Mouse (Mus musculus): Measurements from ENCODE around the gene Coa4. TPM values are rescaled to one million over a fixed set of nuclear protein-coding genes. Genes with fewer than 3 reads are reported as not detected.
A peak's percentile ranks its signal among the peaks of the same experiment; 100 is the strongest.

Gene Coa4
- polyA plus RNA-seq (2015; fragmentation: Nextera tagmentation; extraction: Ambion mirVana) = 28.6 and 34.3 TPM in 2 replicates

GRCm38 (mm10) chr7:100536804-100537518, at the start of gene Coa4:
Coa4 (plus strand) TSS chr7:100537071.
- Histone ChIP-seq H3K27ac (ENCODE audit: low read length) (peak within 1 kb of the TSS; percentile 95), H3K4me2 (ENCODE audit: low read depth, low read length) (peak within 1 kb of the TSS; percentile 64), H3K9ac (ENCODE audit: low read length) (peak within 1 kb of the TSS; percentile 93), H3K36me3 (ENCODE audit: control insufficient read depth, insufficient read depth, low read length) (peaks cover 13% of the 10 kb centered on the region), H3K27me3 (ENCODE audit: control insufficient read depth, insufficient read depth, low read length) (no peaks in the 10 kb centered on the region), H3K9me3 (replicated peaks; ENCODE audit: control insufficient read depth, low read length) (no peaks in the 10 kb centered on the region), H3K4me1 (ENCODE audit: control insufficient read depth, insufficient read depth, low read length) (peaks cover 10% of the 10 kb centered on the region), H3K4me3 (replicated peaks; ENCODE audit: low read length) (peak within 1 kb of the TSS; percentile 85)
- under 1% methylated on average over 33 of the region's 33 CpGs for WGBS
- ATAC-seq (ENCODE audit: insufficient read depth, low FRiP score) = peak; percentile 98

DNA sequence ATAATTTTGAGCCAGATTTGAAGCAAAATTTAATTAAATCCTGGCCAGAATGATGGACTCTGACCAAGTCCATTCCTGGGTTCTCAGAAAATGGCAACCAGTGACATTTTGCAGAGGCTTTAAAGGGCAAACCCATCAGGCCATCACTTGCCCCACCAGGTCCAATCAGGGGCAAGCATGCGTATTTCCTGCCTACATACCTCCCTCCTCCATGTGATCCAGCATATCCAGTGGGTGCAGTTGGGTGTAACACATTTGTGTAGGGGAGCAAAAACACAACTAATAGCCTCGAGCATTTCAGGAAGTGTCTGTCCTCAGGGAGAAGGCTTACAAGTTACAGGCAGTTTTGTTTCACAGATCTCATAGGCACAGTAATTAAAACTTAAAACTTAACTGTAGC, 49.6 kb upstream of the Coa4 start:
- WGBS = 67% methylated on average over 2 of the region's 2 CpGs
- H3K4me1 ChIP-seq (ENCODE audit: control insufficient read depth, insufficient read depth, low read length) = peaks cover 6% of the 10 kb centered on the region
- no peak for ATAC-seq (ENCODE audit: insufficient read depth, low FRiP score)
- H3K4me3 ChIP-seq (replicated peaks; ENCODE audit: low read length) = no peak overlapping the region
- no peaks in the 10 kb centered on the region for H3K27me3 ChIP-seq (ENCODE audit: control insufficient read depth, insufficient read depth, low read length)
- no peak overlapping the region for H3K9ac ChIP-seq (ENCODE audit: low read length)
- H3K36me3 ChIP-seq (ENCODE audit: control insufficient read depth, insufficient read depth, low read length) = no peaks in the 10 kb centered on the region
- no peak overlapping the region for H3K27ac ChIP-seq (ENCODE audit: low read length)
- no peak overlapping the region for H3K4me2 ChIP-seq (ENCODE audit: low read depth, low read length)
- no peaks in the 10 kb centered on the region for H3K9me3 ChIP-seq (replicated peaks; ENCODE audit: control insufficient read depth, low read length)

GRCm38 (mm10) chr7:100488474-100489048, 48.3 kb upstream of the Coa4 start:
- Histone ChIP-seq H3K4me1 (ENCODE audit: control insufficient read depth, insufficient read depth, low read length) (peaks cover 12% of the 10 kb centered on the region), H3K4me3 (replicated peaks; ENCODE audit: low read length) (no peak overlapping the region), H3K36me3 (ENCODE audit: control insufficient read depth, insufficient read depth, low read length) (no peaks in the 10 kb centered on the region), H3K27me3 (ENCODE audit: control insufficient read depth, insufficient read depth, low read length) (no peaks in the 10 kb centered on the region), H3K4me2 (ENCODE audit: low read depth, low read length) (no peak overlapping the region), H3K27ac (ENCODE audit: low read length) (peak overlapping the region; percentile 19; the same call in 1 of the 2 replicates), H3K9ac (ENCODE audit: low read length) (0 out of 2 replicates have a peak overlapping the region, but pooled peaks have one; percentile 32), H3K9me3 (replicated peaks; ENCODE audit: control insufficient read depth, low read length) (no peaks in the 10 kb centered on the region)
- whole genome bisulfite sequencing = 22% methylated on average over 10 of the region's 10 CpGs
- no peak for ATAC-seq (ENCODE audit: insufficient read depth, low FRiP score)

DNA sequence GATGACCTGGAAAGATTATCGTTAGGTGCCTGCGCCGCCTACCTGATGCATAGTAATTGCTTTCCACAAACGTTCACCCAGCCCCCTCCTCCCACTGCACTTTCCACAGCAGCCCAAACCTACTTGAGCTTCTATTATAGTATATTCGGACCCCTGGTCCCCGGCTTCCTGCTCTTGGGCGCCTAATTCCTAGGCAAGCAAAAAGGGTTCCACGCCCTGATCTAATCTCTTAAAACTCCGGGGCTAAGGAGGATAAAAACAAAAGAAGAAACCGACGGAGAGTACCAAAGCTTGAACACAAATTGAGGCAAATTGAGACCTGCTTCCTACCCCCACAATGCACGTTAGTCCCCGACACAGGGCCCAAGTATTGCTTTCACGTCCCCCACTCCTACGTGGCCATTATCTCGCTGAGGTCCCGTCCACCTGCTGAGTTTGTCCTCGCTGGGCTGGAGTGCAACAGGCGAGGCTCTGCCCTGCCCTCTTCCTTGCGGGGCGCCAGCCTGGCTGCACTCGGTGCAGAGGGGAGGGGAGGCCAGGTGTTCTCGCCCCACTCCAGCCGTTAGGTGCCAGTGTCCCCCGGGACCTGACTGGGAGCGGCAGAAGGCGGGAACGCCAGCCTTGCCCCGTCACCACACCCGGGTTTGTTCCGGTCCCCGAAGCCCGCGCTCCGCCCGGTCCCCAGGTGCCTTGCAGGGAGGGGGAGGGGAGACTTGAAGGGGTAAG, 44.3 kb upstream of the Coa4 start:
- Histone ChIP-seq H3K27ac (ENCODE audit: low read length) (peak overlapping the region; percentile 86), H3K4me2 (ENCODE audit: low read depth, low read length) (peak overlapping the region; percentile 85), H3K4me3 (replicated peaks; ENCODE audit: low read length) (peak overlapping the region; percentile 53), H3K4me1 (ENCODE audit: control insufficient read depth, insufficient read depth, low read length) (peaks cover 40% of the 10 kb centered on the region), H3K9ac (ENCODE audit: low read length) (peak overlapping the region; percentile 73), H3K9me3 (replicated peaks; ENCODE audit: control insufficient read depth, low read length) (no peaks in the 10 kb centered on the region), H3K27me3 (ENCODE audit: control insufficient read depth, insufficient read depth, low read length) (no peaks in the 10 kb centered on the region), H3K36me3 (ENCODE audit: control insufficient read depth, insufficient read depth, low read length) (no peaks in the 10 kb centered on the region)
- peak; percentile 83 for ATAC-seq (ENCODE audit: insufficient read depth, low FRiP score)
- 4% methylated on average over 35 of the region's 36 CpGs for WGBS

DNA sequence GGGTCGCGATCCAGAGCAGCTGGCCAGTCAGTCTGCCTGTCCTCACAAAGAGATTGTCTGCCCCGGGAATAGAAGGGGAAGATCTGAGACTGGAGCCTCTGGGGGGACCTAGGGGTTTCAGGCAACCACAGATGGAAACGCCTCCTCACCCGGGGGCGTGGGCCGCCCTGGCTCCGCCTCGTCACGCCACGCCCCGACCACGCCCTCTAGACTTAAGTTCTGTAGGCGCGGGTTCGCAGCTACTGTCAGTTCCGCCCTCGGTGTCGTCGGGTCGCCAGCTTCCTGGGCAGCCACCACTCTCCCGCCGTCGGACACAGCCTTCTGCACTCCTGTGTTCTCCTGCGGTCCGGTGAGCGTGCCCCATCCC, 43.8 kb upstream of the Coa4 start, which contains the start of gene Ucp2:
Ucp2 (plus strand) TSS at position 221 of the 367 bp plus-strand sequence.
- ATAC-seq (ENCODE audit: insufficient read depth, low FRiP score) = peak; percentile 81
- Histone ChIP-seq H3K4me1 (ENCODE audit: control insufficient read depth, insufficient read depth, low read length) (peaks cover 40% of the 10 kb centered on the region), H3K4me2 (ENCODE audit: low read depth, low read length) (peak within 1 kb of the TSS; percentile 85), H3K27ac (ENCODE audit: low read length) (peak within 1 kb of the TSS; percentile 86), H3K9me3 (replicated peaks; ENCODE audit: control insufficient read depth, low read length) (no peaks in the 10 kb centered on the region), H3K9ac (ENCODE audit: low read length) (peak within 1 kb of the TSS; percentile 73), H3K4me3 (replicated peaks; ENCODE audit: low read length) (peak within 1 kb of the TSS; percentile 53), H3K36me3 (ENCODE audit: control insufficient read depth, insufficient read depth, low read length) (peaks cover 4% of the 10 kb centered on the region; the same call in 1 of the 2 replicates), H3K27me3 (ENCODE audit: control insufficient read depth, insufficient read depth, low read length) (no peaks in the 10 kb centered on the region)
- 1% methylated on average over 27 of the region's 27 CpGs for WGBS

DNA sequence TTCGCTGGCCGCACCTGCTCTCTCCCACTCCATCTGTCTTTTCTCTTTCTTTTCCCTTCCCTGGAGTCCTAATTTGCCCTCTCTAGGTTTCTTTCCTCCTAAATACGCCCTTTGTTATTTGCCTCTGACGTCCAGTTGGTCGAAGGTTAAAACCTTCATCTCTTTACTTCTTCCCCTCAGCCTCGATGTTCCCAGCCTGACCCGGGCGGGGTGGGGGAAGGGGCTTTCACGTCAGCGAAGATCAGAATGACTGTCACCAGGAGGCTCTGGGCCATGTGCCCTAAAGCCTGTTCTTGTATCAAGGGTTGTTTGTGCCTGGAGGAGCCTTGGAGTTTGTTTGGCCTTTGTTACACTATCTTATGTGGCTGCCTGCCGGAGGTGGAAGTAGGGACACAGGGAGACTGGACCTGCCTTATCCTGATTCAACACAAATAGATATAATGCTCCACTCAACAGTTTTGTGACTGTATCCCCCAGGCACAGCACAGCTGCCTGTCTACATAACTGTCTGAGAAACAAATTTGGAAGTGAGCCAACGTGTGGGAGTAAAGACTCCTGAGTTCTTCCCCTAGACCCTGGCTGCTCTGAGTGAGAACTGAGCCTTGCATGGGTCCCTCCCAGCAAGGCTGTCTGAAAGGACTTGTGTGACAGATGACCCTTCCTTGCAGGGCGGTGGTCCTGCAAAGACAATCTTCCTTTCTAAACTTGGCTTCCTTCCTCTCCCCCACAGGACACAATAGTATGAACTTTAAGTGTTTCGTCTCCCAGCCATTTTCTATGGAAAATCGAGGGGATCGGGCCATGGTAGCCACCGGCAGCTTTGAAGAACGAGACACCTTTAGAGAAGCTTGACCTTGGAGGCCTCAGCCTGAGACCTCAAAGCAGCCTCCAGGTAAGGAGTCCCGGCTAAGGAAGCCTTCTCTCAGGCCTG, 43.1 kb upstream of the Coa4 start:
- 20% methylated on average over 19 of the region's 19 CpGs for WGBS
- ATAC-seq (ENCODE audit: insufficient read depth, low FRiP score) = no peak
- Histone ChIP-seq H3K27ac (ENCODE audit: low read length) (peak overlapping the region; percentile 80), H3K9ac (ENCODE audit: low read length) (peak overlapping the region; percentile 73), H3K27me3 (ENCODE audit: control insufficient read depth, insufficient read depth, low read length) (no peaks in the 10 kb centered on the region), H3K4me1 (ENCODE audit: control insufficient read depth, insufficient read depth, low read length) (peaks cover 36% of the 10 kb centered on the region), H3K9me3 (replicated peaks; ENCODE audit: control insufficient read depth, low read length) (no peaks in the 10 kb centered on the region), H3K4me2 (ENCODE audit: low read depth, low read length) (peak overlapping the region; percentile 85), H3K36me3 (ENCODE audit: control insufficient read depth, insufficient read depth, low read length) (peaks cover 10% of the 10 kb centered on the region; the same call in 1 of the 2 replicates), H3K4me3 (replicated peaks; ENCODE audit: low read length) (peak overlapping the region; percentile 53)

DNA sequence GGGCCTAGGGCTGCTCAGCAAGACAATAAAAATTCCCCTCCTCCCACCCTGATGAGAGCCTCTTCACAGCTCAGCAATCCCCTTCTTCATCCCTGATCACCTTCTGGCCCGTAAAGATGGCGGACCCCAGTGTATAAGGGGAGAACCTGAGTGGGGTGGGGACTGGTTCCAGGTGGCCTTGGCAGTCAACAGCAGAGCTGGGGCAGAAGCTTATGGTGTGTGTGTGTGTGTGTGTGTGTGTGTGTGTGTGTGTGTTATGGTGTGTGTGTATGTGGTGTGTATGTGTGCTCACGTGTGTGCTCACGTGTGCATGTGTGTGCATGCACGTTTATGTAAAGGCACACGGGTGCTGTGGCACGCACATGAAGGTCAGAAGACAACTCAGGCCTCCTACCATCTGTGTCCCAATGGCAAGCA, 42.4 kb upstream of the Coa4 start:
- H3K4me1 ChIP-seq (ENCODE audit: control insufficient read depth, insufficient read depth, low read length) = peaks cover 34% of the 10 kb centered on the region
- ATAC-seq (ENCODE audit: insufficient read depth, low FRiP score) = no peak
- H3K9ac ChIP-seq (ENCODE audit: low read length) = peak overlapping the region; percentile 73
- H3K4me3 ChIP-seq (replicated peaks; ENCODE audit: low read length) = peak overlapping the region; percentile 53
- 71% methylated on average over 7 of the region's 7 CpGs for WGBS
- H3K4me2 ChIP-seq (ENCODE audit: low read depth, low read length) = peak overlapping the region; percentile 85
- peak overlapping the region; percentile 80 for H3K27ac ChIP-seq (ENCODE audit: low read length)
- peaks cover 10% of the 10 kb centered on the region; the same call in 1 of the 2 replicates for H3K36me3 ChIP-seq (ENCODE audit: control insufficient read depth, insufficient read depth, low read length)
- H3K27me3 ChIP-seq (ENCODE audit: control insufficient read depth, insufficient read depth, low read length) = no peaks in the 10 kb centered on the region
- H3K9me3 ChIP-seq (replicated peaks; ENCODE audit: control insufficient read depth, low read length) = no peaks in the 10 kb centered on the region

DNA sequence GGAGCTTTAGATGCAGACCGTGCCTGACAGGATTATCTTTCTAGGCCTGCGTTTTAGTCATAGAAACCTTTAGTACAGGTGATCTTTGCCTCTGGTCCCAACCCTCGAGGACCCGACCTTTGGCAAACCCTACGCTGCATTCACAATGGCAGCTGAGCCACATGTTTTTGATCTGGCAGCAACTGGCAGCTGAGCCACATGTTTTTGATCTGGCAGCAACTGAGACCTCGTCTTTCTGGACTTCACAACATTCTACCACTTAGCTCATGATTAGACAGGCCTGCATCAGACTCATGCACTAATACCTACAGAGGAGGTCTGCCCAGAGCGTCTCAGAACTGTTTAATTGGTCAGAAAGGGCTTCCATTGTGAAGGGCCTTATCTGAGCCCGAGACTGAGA, 41.8 kb upstream of the Coa4 start:
- 37% methylated on average over 8 of the region's 8 CpGs for WGBS
- Histone ChIP-seq H3K27ac (ENCODE audit: low read length) (peak overlapping the region; percentile 80), H3K4me3 (replicated peaks; ENCODE audit: low read length) (peak overlapping the region; percentile 53), H3K36me3 (ENCODE audit: control insufficient read depth, insufficient read depth, low read length) (peaks cover 10% of the 10 kb centered on the region; the same call in 1 of the 2 replicates), H3K9ac (ENCODE audit: low read length) (peak overlapping the region; percentile 73), H3K4me2 (ENCODE audit: low read depth, low read length) (peak overlapping the region; percentile 85), H3K27me3 (ENCODE audit: control insufficient read depth, insufficient read depth, low read length) (no peaks in the 10 kb centered on the region), H3K9me3 (replicated peaks; ENCODE audit: control insufficient read depth, low read length) (no peaks in the 10 kb centered on the region), H3K4me1 (ENCODE audit: control insufficient read depth, insufficient read depth, low read length) (peaks cover 34% of the 10 kb centered on the region)
- no peak for ATAC-seq (ENCODE audit: insufficient read depth, low FRiP score)
